Mouse (Mus musculus): ENCODE data around the gene Clec11a.
"Not testable (repeated sequence)": the region's sequence is repeated elsewhere in the genome, so short reads cannot be mapped to it uniquely, and the experiment has no call there.

The Clec11a gene

GRCm38 (mm10) chr7:44322290-44322689 lies 15.6 kb upstream of the Clec11a start:
- no peak for DNase-seq (ENCODE audit: low spot score)

- DNase-seq (ENCODE audit: low spot score) = no peak
Measured at GRCm38 (mm10) chr7:44320886-44321285, 14.2 kb upstream of the Clec11a start.

GRCm38 (mm10) chr7:44317913-44318312 lies 11.2 kb upstream of the Clec11a start:
- no peak for DNase-seq (ENCODE audit: low spot score)

GRCm38 (mm10) chr7:44312484-44312883 lies 5.8 kb upstream of the Clec11a start:
- no peak for DNase-seq (ENCODE audit: low spot score)

- no peak for DNase-seq (ENCODE audit: low spot score)
Measured at GRCm38 (mm10) chr7:44311713-44312304, 5.1 kb upstream of the Clec11a start.

- no peak for DNase-seq (ENCODE audit: low spot score)
Measured at GRCm38 (mm10) chr7:44310878-44311712, 4.4 kb upstream of the Clec11a start.

- DNase-seq (ENCODE audit: low spot score) = no peak
Measured at GRCm38 (mm10) chr7:44310285-44310877, 3.7 kb upstream of the Clec11a start.

GRCm38 (mm10) chr7:44309475-44310284 lies 3.0 kb upstream of the Clec11a start, which contains the start of gene Shank1:
Gene Shank1 (plus strand): TSS chr7:44310253.
- DNase-seq (ENCODE audit: low spot score) = no peak

GRCm38 (mm10) chr7:44307261-44308020 lies 739 bp upstream of the Clec11a start:
- DNase-seq (ENCODE audit: low spot score) = no peak

- no peak for DNase-seq (ENCODE audit: low spot score)
Measured at GRCm38 (mm10) chr7:44305686-44306085, 1.0 kb downstream of the Clec11a start.

GRCm38 (mm10) chr7:44304775-44305641 lies 1.7 kb downstream of the Clec11a start:
- peak; percentile 92 for DNase-seq (ENCODE audit: low spot score)

- DNase-seq (ENCODE audit: low spot score) = no peak
Measured at GRCm38 (mm10) chr7:44304463-44304774, 2.3 kb downstream of the Clec11a start.

- DNase-seq (ENCODE audit: low spot score) = no peak
Measured at GRCm38 (mm10) chr7:44303346-44304340, 3.1 kb downstream of the Clec11a start.

GRCm38 (mm10) chr7:44297501-44297900 lies 9.2 kb downstream of the Clec11a start:
- DNase-seq (ENCODE audit: low spot score) = not testable (repeated sequence)

- DNase-seq (ENCODE audit: low spot score) = no peak
Measured at GRCm38 (mm10) chr7:44291418-44291817, 15.3 kb downstream of the Clec11a start.

- no peak for DNase-seq (ENCODE audit: low spot score)
Measured at GRCm38 (mm10) chr7:44290986-44291385, 15.7 kb downstream of the Clec11a start.

- DNase-seq (ENCODE audit: low spot score) = no peak
Measured at GRCm38 (mm10) chr7:44287760-44288159, 18.9 kb downstream of the Clec11a start.

- no peak for DNase-seq (ENCODE audit: low spot score)
Measured at GRCm38 (mm10) chr7:44281586-44281985, 25.1 kb downstream of the Clec11a start.

GRCm38 (mm10) chr7:44280959-44281358 lies 25.7 kb downstream of the Clec11a start:
- DNase-seq (ENCODE audit: low spot score) = no peak
